Mouse (Mus musculus): ENCODE measurements at regions not wholly inside any gene's neighbourhood (a gene's known extent, or its start where the extent isn't known, plus 50 kb on each side); places are given as distances from the start of the nearest gene placed in this dataset.
"Not testable (repeated sequence)": the region's sequence is repeated elsewhere in the genome, so short reads cannot be mapped to it uniquely, and the experiment has no call there.

DNA sequence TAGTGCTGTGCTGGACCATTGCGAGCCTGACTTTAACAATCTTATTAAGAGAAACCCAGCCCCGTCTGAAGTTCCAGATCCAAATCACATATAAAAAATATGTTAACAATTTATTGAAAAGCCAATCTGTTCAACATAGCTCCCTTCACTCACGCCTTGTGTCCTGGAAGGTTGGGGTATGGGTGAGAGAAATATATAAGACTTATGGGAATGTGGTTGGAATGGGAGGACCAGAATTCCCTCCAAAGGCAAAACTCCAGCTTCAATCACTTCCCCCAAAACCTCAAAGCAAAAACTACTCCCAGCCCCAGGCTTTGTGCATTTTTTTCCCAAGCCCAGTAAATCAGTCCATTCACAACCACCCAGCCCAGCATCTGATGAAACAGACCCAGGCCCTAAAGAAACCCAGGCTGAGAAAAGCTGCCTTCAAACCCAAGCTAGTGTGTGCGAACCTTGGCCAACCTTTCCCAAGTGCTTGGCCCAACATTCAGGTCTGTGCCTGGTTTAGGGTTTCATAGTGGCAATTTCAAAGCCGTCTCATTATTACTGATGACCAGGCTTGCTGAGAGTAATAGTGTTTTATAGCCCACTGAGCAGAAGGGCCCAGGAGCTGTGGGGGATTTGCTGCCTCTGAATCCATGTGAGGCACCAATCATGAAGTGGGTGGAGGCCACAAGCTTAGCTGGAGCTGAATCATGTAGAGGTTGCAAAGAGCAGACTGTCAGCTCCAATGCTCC, 517.0 kb downstream of the Bnc2 start:
- no peak for DNase-seq (ENCODE audit: extremely low spot score, low read depth, low spot score)

GRCm38 (mm10) chr4:84163362-84163761, 511.7 kb downstream of the Bnc2 start:
- DNase-seq (ENCODE audit: extremely low spot score, low read depth, low spot score): no peak

GRCm38 (mm10) chr4:84165256-84165655, 509.8 kb downstream of the Bnc2 start:
- DNase-seq (ENCODE audit: extremely low spot score, low read depth, low spot score): no peak

DNA sequence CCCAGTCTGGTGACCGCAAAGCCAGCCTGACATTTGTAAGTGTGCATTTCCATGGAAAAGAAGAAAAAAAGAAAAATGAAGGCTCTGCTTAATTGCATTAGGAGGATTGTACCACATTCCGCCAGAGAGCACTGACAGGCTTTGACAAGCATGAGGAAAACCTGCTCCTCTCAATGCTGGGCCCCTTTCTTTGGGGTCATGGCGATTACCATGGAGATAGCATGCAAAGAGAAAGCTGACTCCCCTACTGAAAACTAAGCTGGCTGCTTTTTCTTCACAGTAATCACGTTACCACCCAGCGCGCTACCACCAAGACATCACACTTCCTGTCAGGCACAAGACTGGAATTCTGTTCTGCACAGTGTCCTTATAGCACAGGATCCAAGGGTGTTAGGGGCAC, 502.2 kb downstream of the Bnc2 start:
- no peak for DNase-seq (ENCODE audit: extremely low spot score, low read depth, low spot score)

GRCm38 (mm10) chr4:84173441-84173840, 501.6 kb downstream of the Bnc2 start:
- DNase-seq (ENCODE audit: extremely low spot score, low read depth, low spot score): no peak

- not testable (repeated sequence) for DNase-seq (ENCODE audit: extremely low spot score, low read depth, low spot score)
These were observed 498.6 kb downstream of the Bnc2 start for GRCm38 (mm10) chr4:84176457-84176856.

DNA sequence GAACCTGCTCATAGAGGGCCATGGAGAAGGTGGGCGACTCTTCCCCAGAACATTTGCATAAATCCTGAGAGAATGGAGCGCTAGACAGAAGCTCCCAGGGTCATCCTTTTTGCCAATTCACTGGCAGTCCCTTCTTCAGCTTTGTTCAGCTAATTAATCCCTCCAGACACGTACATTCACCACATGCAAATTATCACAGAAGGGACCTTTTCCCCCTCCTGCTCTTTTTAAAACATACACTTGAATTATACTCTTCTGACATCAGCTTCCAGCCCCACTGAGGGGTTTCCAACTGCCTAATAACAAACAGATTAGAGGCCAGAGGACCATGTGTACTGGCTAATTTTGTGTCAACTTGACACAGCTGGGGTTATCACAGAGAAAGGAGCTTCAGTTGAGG, 497.2 kb downstream of the Bnc2 start:
- no peak for DNase-seq (ENCODE audit: extremely low spot score, low read depth, low spot score)

DNA sequence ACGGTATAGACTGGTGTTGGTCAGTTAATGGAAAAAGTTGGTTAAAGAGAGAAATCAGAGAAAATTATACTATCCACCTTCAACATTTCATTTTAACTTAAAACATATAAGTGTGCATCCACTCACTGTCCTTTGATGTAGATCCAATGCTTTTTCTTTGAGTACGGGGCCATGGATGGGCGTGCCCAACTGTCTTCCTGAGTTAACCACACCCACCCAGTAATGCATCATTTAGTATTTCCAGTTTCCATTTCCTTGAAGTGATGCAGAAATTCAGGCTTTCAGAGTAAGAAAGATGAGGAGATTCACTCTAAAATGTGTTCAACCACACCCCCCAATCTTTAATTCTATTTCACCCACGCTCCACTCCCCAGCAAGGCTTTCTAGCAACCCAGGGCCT, 490.6 kb downstream of the Bnc2 start:
- no peak for DNase-seq (ENCODE audit: extremely low spot score, low read depth, low spot score)

- no peak for DNase-seq (ENCODE audit: extremely low spot score, low read depth, low spot score)
These were observed 490.2 kb downstream of the Bnc2 start for GRCm38 (mm10) chr4:84184844-84185243.

- no peak for DNase-seq (ENCODE audit: extremely low spot score, low read depth, low spot score)
These were observed 485.8 kb downstream of the Bnc2 start for GRCm38 (mm10) chr4:84189315-84189714.

DNA sequence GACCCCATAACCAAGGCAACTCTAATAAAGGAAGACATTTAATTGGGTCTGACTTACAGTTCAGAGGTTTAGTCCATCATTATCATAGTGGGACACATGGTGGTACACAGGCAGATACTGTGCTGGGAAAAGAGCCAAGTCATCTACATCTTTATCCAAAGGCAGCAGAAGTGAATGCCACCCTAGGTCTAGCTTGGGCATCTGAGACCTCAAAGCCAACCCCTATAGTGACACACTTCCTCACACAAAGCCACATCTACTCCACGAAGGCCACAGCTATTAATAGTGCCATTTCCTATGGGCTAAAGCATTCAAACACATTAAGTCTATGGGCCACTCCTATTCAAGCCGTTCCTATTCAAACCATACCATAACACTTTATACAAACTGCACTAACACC, 483.8 kb downstream of the Bnc2 start:
- no peak for DNase-seq (ENCODE audit: extremely low spot score, low read depth, low spot score)

DNA sequence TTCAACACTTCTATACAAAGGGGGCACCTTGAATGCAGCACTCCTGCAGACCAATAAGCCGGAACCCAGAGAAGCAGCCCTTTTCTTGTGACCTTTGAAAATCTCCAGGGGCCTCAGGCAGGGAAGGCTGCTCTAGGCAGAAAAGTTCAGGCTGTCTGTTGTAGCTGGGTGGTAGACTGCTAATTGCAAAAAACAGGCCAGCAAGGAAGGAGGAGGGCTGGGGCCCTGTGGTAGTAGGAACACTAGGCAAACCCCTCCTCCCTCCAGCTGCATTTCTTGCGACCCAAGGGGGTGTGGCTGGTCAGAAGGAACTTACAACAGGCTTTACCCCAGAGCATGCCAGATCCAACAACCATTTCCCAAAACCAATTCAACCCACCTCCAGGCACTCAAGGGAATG, 482.8 kb downstream of the Bnc2 start:
- no peak for DNase-seq (ENCODE audit: extremely low spot score, low read depth, low spot score)

DNA sequence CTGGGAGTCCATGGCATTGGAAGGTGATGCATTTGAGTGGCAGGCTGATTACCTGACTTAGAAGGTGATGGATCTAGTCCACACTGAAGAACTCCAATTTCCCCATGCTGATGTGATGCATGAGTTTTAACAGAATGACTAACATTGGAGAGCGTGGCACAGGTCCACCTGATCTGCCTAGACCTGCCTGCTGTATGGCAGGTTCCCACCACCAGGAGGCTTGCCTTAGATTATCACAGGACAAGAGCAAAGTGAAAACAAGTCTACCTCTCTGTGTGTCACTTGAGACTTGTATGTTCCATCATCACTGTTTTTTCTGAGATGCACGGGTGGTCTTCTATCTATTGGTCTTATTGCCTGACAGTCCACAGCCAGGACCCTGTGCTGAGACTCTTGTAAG, 478.3 kb downstream of the Bnc2 start:
- DNase-seq (ENCODE audit: extremely low spot score, low read depth, low spot score): no peak

GRCm38 (mm10) chr4:84198176-84198575, 476.9 kb downstream of the Bnc2 start:
- no peak for DNase-seq (ENCODE audit: extremely low spot score, low read depth, low spot score)

GRCm38 (mm10) chr4:84199181-84199656, 475.9 kb downstream of the Bnc2 start:
- no peak for DNase-seq (ENCODE audit: extremely low spot score, low read depth, low spot score)

- DNase-seq (ENCODE audit: extremely low spot score, low read depth, low spot score): no peak
These were observed 474.1 kb downstream of the Bnc2 start for GRCm38 (mm10) chr4:84201001-84201400.

GRCm38 (mm10) chr4:84202231-84202630, 472.8 kb downstream of the Bnc2 start:
- DNase-seq (ENCODE audit: extremely low spot score, low read depth, low spot score): no peak

GRCm38 (mm10) chr4:84203680-84204079, 471.4 kb downstream of the Bnc2 start:
- no peak for DNase-seq (ENCODE audit: extremely low spot score, low read depth, low spot score)

DNA sequence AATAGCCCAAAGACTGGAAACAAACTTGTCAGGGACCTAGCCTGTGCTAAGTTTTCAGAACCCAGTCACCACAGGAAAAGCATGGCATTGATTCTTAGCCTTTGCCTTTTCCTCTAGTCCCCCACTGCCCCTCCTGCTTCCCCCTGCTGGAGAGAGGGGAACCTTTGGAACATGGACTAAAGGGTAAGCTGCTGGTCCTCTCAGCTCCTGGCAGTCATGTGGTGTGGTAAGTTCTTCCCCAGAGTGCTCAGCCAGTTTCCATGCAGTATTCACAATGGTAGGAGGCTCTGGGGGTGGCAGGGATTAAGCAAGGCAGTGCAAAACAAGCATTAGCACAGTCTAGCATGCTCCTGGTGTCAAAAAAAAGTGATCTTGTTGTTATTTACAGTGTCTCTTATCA, 470.3 kb downstream of the Bnc2 start:
- no peak for DNase-seq (ENCODE audit: extremely low spot score, low read depth, low spot score)

DNA sequence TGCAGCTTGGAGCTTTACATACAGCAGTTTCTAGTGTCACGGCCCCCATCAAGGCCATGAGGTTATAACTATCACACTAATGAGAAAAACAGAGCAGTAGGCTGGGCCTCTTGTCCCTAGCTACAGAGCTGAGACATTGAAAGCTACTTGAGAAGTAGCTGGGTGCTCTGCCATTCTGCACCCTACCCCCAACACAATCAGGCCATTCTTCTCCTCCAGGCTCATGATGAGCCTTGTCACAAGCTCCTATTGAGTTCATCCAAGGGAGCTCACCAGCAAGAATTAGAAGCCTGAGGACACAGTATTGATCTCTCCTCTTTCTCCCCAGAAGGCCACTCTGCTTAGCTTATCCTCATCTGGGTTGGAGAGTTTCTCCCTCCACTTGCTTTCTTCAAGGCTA, 466.9 kb downstream of the Bnc2 start:
- DNase-seq (ENCODE audit: extremely low spot score, low read depth, low spot score): no peak

GRCm38 (mm10) chr4:84209538-84209937, 465.5 kb downstream of the Bnc2 start:
- DNase-seq (ENCODE audit: extremely low spot score, low read depth, low spot score): no peak

DNA sequence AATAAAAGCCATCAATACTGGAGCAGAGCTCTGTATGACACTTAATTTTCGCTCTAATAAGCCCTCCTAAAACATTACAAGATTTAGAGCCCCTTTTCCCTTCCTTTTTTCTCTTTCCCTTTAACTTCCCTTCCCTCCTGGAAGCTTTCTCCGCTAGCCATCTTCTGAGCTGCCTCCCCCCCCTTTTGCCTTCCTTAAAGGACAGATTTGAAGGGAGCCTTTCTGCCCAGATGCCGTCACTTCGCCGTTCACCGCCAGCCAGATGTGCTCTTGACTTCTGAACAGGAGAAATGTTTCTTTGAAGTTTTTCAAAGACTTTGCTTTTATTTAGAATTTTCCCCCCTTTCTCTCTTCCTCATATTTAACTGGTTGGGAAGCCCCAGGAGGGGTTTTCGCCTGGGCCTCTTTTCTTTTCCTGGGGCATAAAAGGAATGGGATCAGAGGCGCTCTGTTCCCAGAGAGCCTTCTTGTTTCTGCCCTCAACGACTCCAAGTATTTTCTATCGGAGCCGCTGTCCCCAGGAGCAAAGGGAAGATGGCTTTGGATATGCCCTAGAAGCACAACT, 463.7 kb downstream of the Bnc2 start:
- no peak for DNase-seq (ENCODE audit: extremely low spot score, low read depth, low spot score)

GRCm38 (mm10) chr4:84212004-84212403, 463.1 kb downstream of the Bnc2 start:
- DNase-seq (ENCODE audit: extremely low spot score, low read depth, low spot score): no peak
